7 mouse cellular contexts compared by ENCODE assay signal in genomic region chr1:151343571-151344282, GRCm38 (mm10). TPM values are rescaled to one million over a fixed set of nuclear protein-coding genes. Genes with fewer than 3 reads are reported as not detected.
A peak's percentile ranks its signal among the peaks of the same experiment; 100 is the strongest.
DNase-seq lines count a peak whose midpoint lies in the region; ATAC-seq and TF ChIP-seq lines count a peak whose summit lies in the region.

No protein-coding gene starts in this region.

- peak overlapping the region; percentile 73 for H3K4me2 ChIP-seq in embryonic facial prominence, embryonic 15.5 days (replicated peaks)
- peak overlapping the region; percentile 74 for H3K4me2 ChIP-seq in intestine, embryonic 14.5 days (ENCODE audit: low read length)
- H3K4me2 ChIP-seq in lung, embryonic 14.5 days = peak overlapping the region; percentile 71

- H3K27ac ChIP-seq in embryonic facial prominence, embryonic 15.5 days (replicated peaks) = peak overlapping the region; percentile 95
- peak overlapping the region; percentile 91 for H3K27ac ChIP-seq in intestine, embryonic 14.5 days (ENCODE audit: low read depth)
- peak overlapping the region; percentile 55 for H3K27ac ChIP-seq in lung, embryonic 14.5 days (ENCODE audit: low read depth)

- H3K4me1 ChIP-seq in embryonic facial prominence, embryonic 15.5 days = peaks cover 25% of the 10 kb centered on the region
- H3K4me1 ChIP-seq in intestine, embryonic 14.5 days (replicated peaks; ENCODE audit: control insufficient read depth, insufficient read depth, low read length) = peaks cover 22% of the 10 kb centered on the region
- peaks cover 4% of the 10 kb centered on the region for H3K4me1 ChIP-seq in lung, embryonic 14.5 days (ENCODE audit: insufficient read depth)

- peak; percentile 8 to 16 for DNase-seq in CD8-positive naive resting alpha-beta T cell, adult 2 months (ENCODE audit: low read depth in 2 of 2, low spot score in 2 of 2)
- peak; percentile 19 for DNase-seq in T-cell, adult 2 months (ENCODE audit: low spot score)
- DNase-seq in intestine, embryonic 14.5 days (ENCODE audit: low spot score) = no peak
- DNase-seq in lung, embryonic 14.5 days = peak; percentile 29
- DNase-seq in retina, embryonic 14.5 days (ENCODE audit: low spot score) = peak; percentile 49
- no peak for DNase-seq in left cerebral cortex, postnatal 25 days (ENCODE audit: low spot score in 2 of 2)

- peak; percentile 41 for TF ChIP-seq CTCF in lung, embryonic 14.5 days (IDR thresholded peaks at IDR 0.05; ENCODE audit: low read depth)

- intact Hi-C loops in left cerebral cortex, postnatal 25 days (cut with DNase I) = loop anchor here (5.0 kb wide), 3 partner anchors 41 to 216 kb away; no protein-coding TSS in a partner anchor

- peak overlapping the region; percentile 86 for H3K4me3 ChIP-seq in embryonic facial prominence, embryonic 15.5 days (replicated peaks)
- peak overlapping the region; percentile 89 for H3K4me3 ChIP-seq in intestine, embryonic 14.5 days (ENCODE audit: low read depth, low read length)
- H3K4me3 ChIP-seq in lung, embryonic 14.5 days (ENCODE audit: low read depth, low read length) = peak overlapping the region; percentile 81

- peak; percentile 13; the same call in 1 of the 2 replicates for ATAC-seq in embryonic facial prominence, embryonic 15.5 days (ENCODE audit: insufficient number of reproducible peaks, low FRiP score, low TSS enrichment, low read depth)
- ATAC-seq in intestine, embryonic 14.5 days (replicated peaks; ENCODE audit: low FRiP score, low TSS enrichment, low read depth) = no peak
- no peak; the same call in 1 of the 2 replicates for ATAC-seq in lung, embryonic 14.5 days (ENCODE audit: insufficient read depth)

- no peaks in the 10 kb centered on the region for H3K27me3 ChIP-seq in embryonic facial prominence, embryonic 15.5 days
- no peaks in the 10 kb centered on the region for H3K27me3 ChIP-seq in intestine, embryonic 14.5 days (replicated peaks; ENCODE audit: control insufficient read depth, insufficient read depth, low read length)
- H3K27me3 ChIP-seq in lung, embryonic 14.5 days (ENCODE audit: insufficient read depth, low read length) = no peaks in the 10 kb centered on the region

- H3K9me3 ChIP-seq in embryonic facial prominence, embryonic 15.5 days (replicated peaks) = no peaks in the 10 kb centered on the region
- H3K9me3 ChIP-seq in intestine, embryonic 14.5 days (ENCODE audit: control insufficient read depth, low read length) = no peaks in the 10 kb centered on the region
- H3K9me3 ChIP-seq in lung, embryonic 14.5 days (ENCODE audit: low read depth, low read length) = no peaks in the 10 kb centered on the region

- H3K36me3 ChIP-seq in embryonic facial prominence, embryonic 15.5 days = no peaks in the 10 kb centered on the region
- no peaks in the 10 kb centered on the region for H3K36me3 ChIP-seq in intestine, embryonic 14.5 days (ENCODE audit: control insufficient read depth, insufficient read depth, low read length)
- H3K36me3 ChIP-seq in lung, embryonic 14.5 days (ENCODE audit: insufficient read depth) = no peaks in the 10 kb centered on the region; the same call in 1 of the 2 replicates

- 2% methylated on average over 17 of the region's 17 CpGs for WGBS in embryonic facial prominence, embryonic 15.5 days
- WGBS in intestine, embryonic 14.5 days = under 1% methylated on average over 17 of the region's 17 CpGs
- under 1% methylated on average over 17 of the region's 17 CpGs for WGBS in lung, embryonic 14.5 days

- H3K9ac ChIP-seq in embryonic facial prominence, embryonic 15.5 days = peak overlapping the region; percentile 77
- H3K9ac ChIP-seq in intestine, embryonic 14.5 days (ENCODE audit: low read length) = peak overlapping the region; percentile 29
- peak overlapping the region; percentile 43; the same call in 1 of the 2 replicates for H3K9ac ChIP-seq in lung, embryonic 14.5 days

RNA-seq across cellular contexts. Expression of gene Ivns1abp, which starts 0.6 kb away (rescaled TPM):
- polyA plus RNA-seq in embryonic facial prominence, embryonic 15.5 days (2015; fragmentation: Nextera tagmentation; extraction: Ambion mirVana) = 256 and 268 TPM in 2 replicates
- polyA plus RNA-seq in intestine, embryonic 14.5 days (2014; fragmentation: Nextera tagmentation; extraction: Ambion mirVana) = 298 and 319 TPM in 2 replicates
- polyA plus RNA-seq in lung, embryonic 14.5 days (2014; fragmentation: Nextera tagmentation; extraction: Ambion mirVana) = 266 and 268 TPM in 2 replicates
- 100 to 1,000 TPM; 129 to 162 TPM for total RNA-seq in left cerebral cortex, postnatal 25 days (2021)

Comparison
In these comparisons a context has a peak if more than half of its experiments do, and no peak if none do; other contexts are left out.
1. DNase-seq: peak in CD8-positive naive resting alpha-beta T cell, adult 2 months (2 of 2), T-cell, adult 2 months (single experiment), lung, embryonic 14.5 days (single experiment) and retina, embryonic 14.5 days (single experiment); none in intestine, embryonic 14.5 days (single experiment) and left cerebral cortex, postnatal 25 days (0 of 2).
2. Peak in every context shown above with its lines, with median percentiles within 50 percentile points of each other: H3K27ac ChIP-seq, H3K4me2 ChIP-seq, H3K4me3 ChIP-seq and H3K9ac ChIP-seq.